Mouse (Mus musculus) erythroblast, embryonic 14.5 days (primary cell): Measurements from ENCODE around the gene Gtpbp2.

ENCODE experiments used
- GATA1 ChIP-seq: IDR thresholded peaks from 2 replicates; pipeline ENCODE4 v1.6.1; 2012; ENCODE audit warnings: low read length, inconsistent platforms, mixed read lengths
- TAL1 ChIP-seq: IDR thresholded peaks from 3 replicates; pipeline ENCODE4 v1.6.1; 2012; ENCODE audit warnings: low read length, inconsistent platforms, mixed read lengths

GRCm38 (mm10) chr17:46167014-46167413 lies 6.2 kb downstream of the Gtpbp2 start:
- no peak for TF ChIP-seq TAL1
- TF ChIP-seq GATA1: no peak
